Mouse (Mus musculus): ENCODE measurements around the gene Hmgb1.

Gene Hmgb1

GRCm38 (mm10) chr5:149196611-149197010, 12.3 kb upstream of the Hmgb1 start:
- intact Hi-C loops (cut with DNase I) = no loop called here

GRCm38 (mm10) chr5:149190160-149190559, 5.9 kb upstream of the Hmgb1 start:
- intact Hi-C loops (cut with DNase I) = no loop called here

- intact Hi-C loops (cut with DNase I) = loop anchor here (2.0 to 5.0 kb wide), 2 partner anchors 41 to 133 kb away; no protein-coding TSS in a partner anchor
These were observed 1.5 kb upstream of the Hmgb1 start for GRCm38 (mm10) chr5:149185806-149186205.

GRCm38 (mm10) chr5:149184844-149185186, 526 bp upstream of the Hmgb1 start:
- intact Hi-C loops (cut with DNase I) = loop anchor here (2.0 to 5.0 kb wide), 2 partner anchors 42 to 132 kb away; no protein-coding TSS in a partner anchor

GRCm38 (mm10) chr5:149183721-149184103, 577 bp downstream of the Hmgb1 start:
- intact Hi-C loops (cut with DNase I) = loop anchor here (2.0 kb wide), 1 partner anchor 131 kb away; no protein-coding TSS in a partner anchor

- intact Hi-C loops (cut with DNase I) = no loop called here
These were observed 1.2 kb downstream of the Hmgb1 start for GRCm38 (mm10) chr5:149183122-149183521.

- intact Hi-C loops (cut with DNase I) = no loop called here
These were observed 2.0 kb downstream of the Hmgb1 start for GRCm38 (mm10) chr5:149182186-149182870.

- intact Hi-C loops (cut with DNase I) = loop anchor here (10.0 kb wide), 1 partner anchor 75 kb away; no protein-coding TSS in a partner anchor
These were observed 4.5 kb downstream of the Hmgb1 start for GRCm38 (mm10) chr5:149179826-149180225.

GRCm38 (mm10) chr5:149178095-149178494, 6.2 kb downstream of the Hmgb1 start:
- intact Hi-C loops (cut with DNase I) = loop anchor here (10.0 kb wide), 1 partner anchor 73 kb away; no protein-coding TSS in a partner anchor

GRCm38 (mm10) chr5:149175736-149176135, 8.6 kb downstream of the Hmgb1 start:
- intact Hi-C loops (cut with DNase I) = loop anchor here (10.0 kb wide), 1 partner anchor 71 kb away; no protein-coding TSS in a partner anchor

GRCm38 (mm10) chr5:149174527-149174926, 9.8 kb downstream of the Hmgb1 start:
- intact Hi-C loops (cut with DNase I) = loop anchor here (10.0 kb wide), 1 partner anchor 70 kb away; no protein-coding TSS in a partner anchor

GRCm38 (mm10) chr5:149172246-149172645, 12.0 kb downstream of the Hmgb1 start:
- intact Hi-C loops (cut with DNase I) = loop anchor here (10.0 kb wide), 1 partner anchor 67 kb away; no protein-coding TSS in a partner anchor

GRCm38 (mm10) chr5:149170841-149171588, 13.3 kb downstream of the Hmgb1 start:
- intact Hi-C loops (cut with DNase I) = loop anchor here (10.0 kb wide), 1 partner anchor 66 kb away; no protein-coding TSS in a partner anchor

GRCm38 (mm10) chr5:149168816-149169215, 15.5 kb downstream of the Hmgb1 start:
- intact Hi-C loops (cut with DNase I) = no loop called here

GRCm38 (mm10) chr5:149168051-149168450, 16.2 kb downstream of the Hmgb1 start:
- intact Hi-C loops (cut with DNase I) = no loop called here

GRCm38 (mm10) chr5:149166011-149166410, 18.3 kb downstream of the Hmgb1 start:
- intact Hi-C loops (cut with DNase I) = no loop called here

GRCm38 (mm10) chr5:149164881-149165280, 19.4 kb downstream of the Hmgb1 start:
- intact Hi-C loops (cut with DNase I) = no loop called here

GRCm38 (mm10) chr5:149162890-149163289, 21.4 kb downstream of the Hmgb1 start:
- intact Hi-C loops (cut with DNase I) = no loop called here

GRCm38 (mm10) chr5:149160469-149160868, 23.8 kb downstream of the Hmgb1 start:
- intact Hi-C loops (cut with DNase I) = no loop called here

- intact Hi-C loops (cut with DNase I) = no loop called here
These were observed 25.3 kb downstream of the Hmgb1 start for GRCm38 (mm10) chr5:149159021-149159420.

- intact Hi-C loops (cut with DNase I) = no loop called here
These were observed 27.3 kb downstream of the Hmgb1 start for GRCm38 (mm10) chr5:149156886-149157563.

- intact Hi-C loops (cut with DNase I) = no loop called here
These were observed 31.5 kb downstream of the Hmgb1 start for GRCm38 (mm10) chr5:149152774-149153155.
